Mouse (Mus musculus): ENCODE data around the gene Svbp.

The Svbp gene

DNA sequence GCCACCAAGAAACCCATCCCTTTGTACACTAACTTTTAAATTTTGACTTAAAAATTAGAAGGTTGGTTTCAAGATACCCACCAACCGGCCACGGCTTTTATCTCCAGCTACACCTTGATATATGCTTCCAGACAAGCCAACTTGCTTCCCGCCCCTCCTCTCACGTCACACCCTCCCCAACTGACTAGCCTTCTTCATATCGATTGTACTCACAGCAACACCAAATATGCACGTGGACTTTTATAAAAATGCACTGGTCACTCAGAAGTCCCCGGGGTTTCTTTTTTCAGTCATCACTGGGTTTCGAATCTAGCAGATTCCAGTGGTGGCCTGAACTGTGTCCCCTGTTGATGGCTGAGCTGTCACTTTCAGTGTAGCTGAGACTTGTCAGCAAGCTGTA, 4.5 kb upstream of the Svbp start:
- no peak for DNase-seq (ENCODE audit: low spot score)

DNA sequence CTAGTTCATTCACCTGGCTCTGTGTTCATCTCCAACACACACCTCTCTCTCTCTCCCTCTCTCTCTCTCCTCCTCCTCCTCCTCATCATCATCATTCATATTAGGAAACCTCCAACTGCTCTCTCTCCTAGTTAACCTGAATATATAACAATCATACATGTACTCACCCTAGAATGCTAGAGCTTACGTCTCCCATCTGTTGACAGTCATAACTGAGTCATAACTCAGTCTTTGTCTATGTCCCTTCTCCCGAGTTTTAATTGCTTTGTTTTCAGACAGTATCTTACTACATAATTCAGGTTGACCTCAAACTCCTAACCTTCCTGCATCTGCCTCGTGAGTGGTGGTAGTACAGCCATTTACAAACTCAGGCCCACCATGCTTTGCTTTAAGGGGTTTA, 3.8 kb upstream of the Svbp start:
- no peak for DNase-seq (ENCODE audit: low spot score)

DNA sequence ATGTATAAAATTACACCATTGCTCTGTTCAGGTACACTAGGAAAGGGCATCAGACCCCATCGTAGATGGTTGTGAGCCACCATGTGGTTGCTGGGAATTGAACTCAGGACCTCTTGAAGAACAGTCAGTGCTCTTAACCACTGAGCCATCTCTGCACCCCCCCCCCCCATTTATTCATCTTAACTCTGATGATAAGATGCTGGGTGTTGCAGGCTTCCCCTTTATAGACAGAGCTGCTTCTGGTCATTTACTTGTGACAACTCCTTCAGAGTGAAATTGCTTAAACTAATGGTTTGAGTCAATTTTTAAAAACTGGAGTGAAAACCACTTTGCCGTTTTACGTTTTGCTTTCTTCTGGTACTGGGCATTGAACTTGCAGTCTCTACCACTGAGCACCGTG, 2.3 kb upstream of the Svbp start:
- DNase-seq (ENCODE audit: low spot score), result no peak

DNA sequence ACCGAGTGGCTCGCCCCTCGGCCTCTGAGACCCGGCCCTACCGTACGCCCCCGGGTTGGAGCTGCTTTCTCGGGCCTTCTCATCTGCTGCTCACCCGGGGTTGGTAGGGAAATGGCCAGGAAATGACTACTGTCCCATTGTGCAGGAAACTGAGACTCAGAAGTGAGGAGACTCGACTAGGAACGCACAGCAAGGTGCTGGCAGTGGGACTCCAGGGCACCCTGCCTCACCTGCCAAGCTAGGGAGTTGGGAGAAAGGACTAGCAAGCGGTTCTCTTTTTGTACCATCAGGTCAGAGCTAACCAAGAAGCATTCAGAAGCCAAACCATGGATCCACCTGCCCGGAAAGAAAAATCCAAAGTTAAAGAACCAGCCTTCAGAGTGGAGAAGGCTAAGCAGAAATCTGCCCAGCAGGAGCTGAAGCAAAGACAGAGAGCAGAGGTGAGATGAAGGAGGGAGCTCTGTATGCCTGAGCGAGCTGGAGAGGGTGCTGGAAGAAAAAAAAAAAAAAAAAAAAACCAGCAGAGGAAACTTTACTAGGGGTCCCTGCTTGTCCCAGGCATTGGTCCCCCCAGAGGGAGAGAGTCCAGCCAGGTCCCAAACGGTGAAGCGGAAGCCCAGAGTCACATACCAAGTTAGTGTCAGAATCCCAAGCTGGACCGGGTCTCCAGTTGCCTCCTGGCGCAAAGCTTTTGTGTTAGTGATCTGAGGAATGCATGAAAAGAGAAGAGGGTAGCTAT, 645 bp downstream of the Svbp start:
- no peak for DNase-seq (ENCODE audit: low spot score)

DNA sequence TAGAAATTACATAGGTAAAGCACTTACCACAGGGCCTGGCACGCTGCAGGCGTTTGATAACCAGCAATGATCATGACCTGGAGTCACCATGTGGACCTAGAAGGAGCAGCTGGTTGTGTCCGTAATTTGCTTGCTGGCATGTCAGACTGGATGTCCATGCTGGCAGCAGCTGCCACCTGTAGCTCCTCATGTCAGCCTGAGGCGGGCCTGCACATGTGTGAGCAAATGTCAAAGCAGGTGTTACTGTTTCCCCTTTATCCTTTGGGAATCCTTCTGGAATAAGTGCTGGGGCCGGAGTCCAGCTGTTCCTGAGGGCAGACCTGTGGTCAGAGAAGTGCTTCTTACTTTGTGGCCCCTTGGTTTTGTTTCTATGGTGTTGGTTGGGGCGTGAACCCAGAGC, 3.0 kb downstream of the Svbp start:
- no peak for DNase-seq (ENCODE audit: low spot score)

DNA sequence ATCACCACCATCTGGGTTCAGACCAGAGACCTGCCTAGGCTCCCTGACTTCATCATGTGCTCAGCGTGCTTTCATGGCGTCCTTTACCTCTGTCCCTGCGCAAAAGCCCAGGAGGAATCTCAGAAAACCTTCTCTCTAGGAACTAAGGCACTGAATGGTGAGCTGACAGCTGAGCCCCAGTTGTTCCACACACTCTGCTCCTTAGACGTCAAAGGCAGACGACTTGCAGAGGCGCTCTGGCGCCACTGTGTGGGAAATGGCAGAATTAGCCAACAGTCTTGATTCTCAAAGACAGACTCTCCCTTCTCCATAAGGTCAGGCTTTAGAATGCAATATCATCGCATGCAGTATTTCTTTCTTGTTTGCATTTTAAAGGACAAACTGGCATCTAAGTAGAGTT, 9.6 kb downstream of the Svbp start:
- DNase-seq (ENCODE audit: low spot score), result peak; percentile 60

DNA sequence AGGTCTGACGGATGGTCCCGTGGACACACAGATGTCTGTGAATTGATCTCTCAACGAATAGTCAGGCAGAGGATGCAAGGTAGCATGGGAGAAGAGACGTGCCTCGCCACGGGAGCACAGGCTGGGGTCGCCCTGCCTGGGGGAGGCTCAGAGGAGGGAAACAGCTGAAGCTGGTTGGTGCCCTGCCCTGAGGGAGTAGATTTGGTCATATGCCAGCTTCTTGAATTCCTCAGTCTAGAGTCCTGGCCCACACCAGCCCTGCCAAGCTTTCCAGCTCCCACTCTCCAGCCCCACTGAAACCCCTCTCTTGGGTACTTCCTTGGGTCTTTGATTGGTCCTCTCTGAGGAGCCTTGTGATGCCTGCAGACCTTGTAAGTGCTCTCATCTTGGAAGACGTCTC, 21.6 kb downstream of the Svbp start:
- DNase-seq (ENCODE audit: low spot score), result no peak

DNA sequence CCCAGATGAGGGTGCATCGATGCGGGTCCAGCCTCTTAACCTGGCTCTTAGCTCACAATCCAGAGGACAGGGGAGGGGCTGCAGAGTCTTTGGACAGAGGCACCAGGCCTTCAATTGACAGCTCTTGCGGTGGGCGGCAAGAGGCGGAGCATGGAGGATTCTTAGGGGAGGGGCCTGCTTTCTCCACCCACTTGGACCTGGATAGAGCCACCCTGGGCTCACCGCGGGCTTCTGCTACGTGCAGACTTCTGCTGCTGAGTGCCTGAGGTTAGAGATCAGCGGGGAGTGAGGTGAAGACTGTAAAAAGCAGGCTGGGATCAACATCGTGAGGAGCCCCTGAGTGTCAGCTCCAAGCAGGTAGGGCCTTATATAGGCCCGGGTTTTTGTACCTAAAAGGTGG, 23.1 kb downstream of the Svbp start, which contains the start of gene Tmem269:
Gene Tmem269, minus strand, starts transcription at position 49 of the 400 bp plus-strand sequence.
- DNase-seq (ENCODE audit: low spot score), result no peak

DNA sequence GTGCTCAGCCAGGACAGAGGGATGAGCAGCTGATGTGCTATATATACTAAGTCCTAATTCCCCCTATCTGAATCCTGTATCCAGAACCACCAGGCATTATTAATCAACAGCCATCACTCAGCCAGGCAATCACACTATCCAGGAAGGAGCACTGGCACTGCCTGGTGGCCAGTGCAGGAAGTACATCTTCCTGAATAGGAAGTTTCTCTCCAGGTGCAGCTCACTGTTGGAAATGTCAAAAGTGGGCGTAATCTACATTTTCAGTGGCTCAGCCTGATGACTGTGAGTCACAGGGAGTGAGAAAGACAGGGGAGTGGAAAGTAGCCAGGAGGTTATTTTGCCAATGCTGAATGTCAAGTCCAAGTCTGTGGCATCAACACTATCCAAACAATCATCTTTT, 28.6 kb downstream of the Svbp start:
- DNase-seq (ENCODE audit: low spot score), result peak; percentile 35

DNA sequence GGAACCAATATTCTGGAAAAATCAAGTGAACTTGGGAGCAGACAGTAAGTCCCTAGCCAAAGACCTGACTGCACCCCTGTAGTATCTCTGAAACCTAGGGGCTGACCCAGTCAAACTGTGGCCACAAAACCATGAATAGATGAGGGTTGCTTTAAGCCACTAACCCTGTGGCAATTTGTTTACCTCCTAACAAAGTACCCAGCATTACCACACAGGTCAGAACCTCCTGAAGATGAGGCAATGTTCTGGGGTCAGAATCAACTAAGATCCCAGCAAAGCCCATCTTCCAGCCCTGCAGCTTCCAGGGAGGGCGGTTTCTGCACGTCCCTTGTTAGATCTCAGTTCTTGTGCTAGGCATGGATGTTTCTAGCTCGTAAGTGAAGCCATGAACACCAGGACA, 29.4 kb downstream of the Svbp start:
- DNase-seq (ENCODE audit: low spot score), result no peak

DNA sequence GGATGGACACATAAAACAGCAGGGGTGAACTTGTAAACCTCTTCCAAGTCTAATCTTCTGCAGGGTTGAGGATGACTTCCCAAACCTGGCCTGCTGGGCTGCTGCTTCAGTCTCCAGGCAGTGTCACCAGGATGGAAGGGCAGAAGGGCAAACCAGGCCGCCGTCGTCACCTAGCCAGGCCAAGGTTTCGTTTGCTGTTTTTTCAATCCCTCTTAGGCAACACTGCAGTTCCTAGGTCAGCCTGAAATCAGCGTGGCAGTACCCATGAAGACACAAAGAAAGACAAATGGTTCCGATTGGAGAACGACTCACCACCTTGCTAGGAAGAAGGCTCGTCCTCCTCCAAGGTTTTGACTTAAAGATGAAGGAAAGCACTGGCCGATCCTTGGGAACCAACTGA, 30.6 kb downstream of the Svbp start:
- no peak for DNase-seq (ENCODE audit: low spot score)

DNA sequence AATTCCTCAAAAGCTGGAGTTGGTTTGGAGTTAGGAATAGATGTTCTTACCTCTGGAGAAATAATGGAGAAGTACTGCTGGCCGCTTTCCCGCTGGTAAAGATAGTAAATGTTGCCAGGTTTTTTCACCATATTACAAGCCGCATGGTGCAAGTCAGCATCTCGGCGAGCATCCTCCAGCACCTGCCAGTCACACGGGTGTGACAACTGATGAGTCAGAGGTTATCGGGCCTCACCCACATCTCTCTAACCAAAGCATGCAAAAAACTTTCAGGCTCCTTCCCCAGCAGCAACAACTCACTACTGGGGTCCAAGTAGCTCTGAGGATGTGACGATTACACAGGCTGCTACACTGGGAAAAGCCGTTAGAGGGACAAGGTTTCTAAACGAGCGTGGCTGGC, 31.6 kb downstream of the Svbp start:
- no peak for DNase-seq (ENCODE audit: low spot score)

DNA sequence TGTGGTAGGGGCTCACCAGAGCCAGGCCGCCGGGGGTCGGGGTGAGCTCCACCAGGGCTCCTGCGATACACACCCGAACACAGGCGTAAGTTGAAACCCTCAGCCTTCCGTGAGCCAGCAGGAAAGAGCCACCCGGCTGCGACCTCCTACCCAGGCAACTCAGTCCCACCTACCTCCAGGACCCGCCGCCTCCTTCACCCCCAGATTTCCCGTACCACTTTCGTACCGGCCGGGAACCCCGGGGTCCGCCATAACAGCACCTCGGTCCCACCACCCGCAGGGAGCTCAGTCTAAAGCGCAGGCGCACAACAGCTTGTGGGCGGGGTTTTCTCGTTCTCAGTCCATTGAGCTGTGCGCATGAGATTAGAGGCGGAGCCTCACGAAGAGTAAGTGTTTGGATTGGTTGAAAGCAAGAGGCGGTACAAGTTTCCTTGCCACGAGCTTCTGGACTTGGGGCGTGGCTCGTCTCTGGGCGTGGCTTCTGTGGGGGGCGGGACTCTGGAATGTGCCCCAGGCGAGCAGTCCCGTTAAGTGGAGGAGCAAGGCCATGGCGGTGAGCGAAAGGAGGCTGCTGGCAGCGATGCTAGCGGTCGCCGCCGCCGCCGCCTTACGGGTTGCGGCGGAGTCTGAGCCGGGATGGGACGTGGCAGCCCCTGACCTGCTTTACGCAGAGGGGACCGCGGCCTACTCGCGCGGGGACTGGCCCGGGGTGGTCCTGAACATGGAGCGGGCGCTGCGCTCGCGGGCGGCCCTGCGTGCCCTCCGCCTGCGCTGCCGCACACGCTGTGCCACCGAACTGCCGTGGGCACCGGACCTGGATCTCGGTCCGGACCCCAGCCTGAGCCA, 37.5 kb downstream of the Svbp start, which contains the start of the genes AU022252 and P3h1:
Gene AU022252, minus strand, starts transcription at position 303 of the 846 bp plus-strand sequence.
Gene P3h1, plus strand, starts transcription at position 506 of the 846 bp plus-strand sequence.
- DNase-seq (ENCODE audit: low spot score), result peak; percentile 99

DNA sequence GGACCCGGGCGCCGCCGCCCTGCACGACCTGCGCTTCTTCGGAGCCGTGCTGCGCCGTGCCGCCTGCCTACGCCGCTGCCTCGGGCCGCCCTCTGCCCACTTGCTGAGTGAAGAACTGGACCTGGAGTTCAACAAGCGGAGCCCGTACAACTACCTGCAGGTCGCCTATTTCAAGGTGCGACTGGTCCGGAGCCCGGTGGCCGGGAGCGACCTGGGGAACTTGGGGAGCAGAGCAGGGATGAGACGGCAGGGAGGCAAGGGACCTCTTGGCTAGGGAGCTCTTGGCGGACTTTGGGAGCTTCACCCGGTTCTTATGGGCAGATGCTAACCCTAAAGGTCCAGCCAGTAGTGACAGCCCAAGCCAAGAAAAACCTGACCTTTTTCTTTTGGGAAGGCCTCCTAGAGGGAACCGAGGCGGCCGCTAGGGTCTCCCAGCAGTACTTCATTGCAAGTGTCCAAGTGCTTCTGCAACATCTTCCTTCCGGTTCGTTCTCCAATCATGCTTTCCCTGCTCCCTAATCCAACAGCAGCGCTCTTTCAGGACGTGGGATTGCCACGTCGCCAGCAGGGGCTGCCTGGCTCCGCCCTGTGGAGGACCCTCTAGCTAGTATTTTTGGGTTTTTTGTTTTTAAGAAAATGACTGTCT, 38.3 kb downstream of the Svbp start:
- DNase-seq (ENCODE audit: low spot score), result peak; percentile 34

DNA sequence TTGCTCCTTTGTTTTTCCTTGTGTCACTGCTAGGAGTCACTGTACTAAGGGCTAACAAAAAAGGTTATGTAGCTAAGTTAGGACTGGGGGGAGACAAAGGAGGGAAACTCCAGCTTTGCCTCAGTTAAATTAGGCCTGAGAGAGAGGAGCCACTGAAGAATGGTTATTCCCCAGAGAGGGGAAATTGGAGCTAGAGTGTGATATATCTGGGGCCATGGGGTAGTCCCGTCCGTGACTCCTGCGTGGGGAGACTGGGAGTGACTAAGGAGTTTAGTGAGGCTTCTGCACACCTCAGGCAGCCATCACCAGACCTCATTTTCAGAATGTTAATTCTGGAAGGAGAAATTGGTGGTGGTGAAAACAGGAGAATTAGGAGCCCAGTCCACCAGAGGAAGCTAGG, 39.2 kb downstream of the Svbp start:
- DNase-seq (ENCODE audit: low spot score), result no peak

DNA sequence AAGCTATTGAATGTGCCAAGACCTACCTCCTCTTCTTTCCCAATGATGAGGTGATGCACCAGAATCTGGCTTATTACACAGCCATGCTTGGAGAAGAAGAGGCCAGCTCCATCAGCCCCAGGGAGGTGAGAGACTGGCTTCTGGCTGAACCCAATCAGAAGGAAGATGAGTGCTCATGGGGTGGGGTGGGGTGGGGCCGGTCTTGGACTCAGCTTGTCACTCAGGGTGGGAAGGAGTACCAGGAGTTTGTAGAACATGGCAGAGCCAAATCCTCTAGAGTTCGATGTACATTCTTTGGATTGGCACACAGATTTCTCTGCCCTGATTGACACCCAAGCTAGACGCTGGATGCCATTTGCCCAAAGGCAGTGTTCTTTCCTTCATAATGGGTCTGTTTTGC, 43.6 kb downstream of the Svbp start:
- DNase-seq (ENCODE audit: low spot score), result no peak

DNA sequence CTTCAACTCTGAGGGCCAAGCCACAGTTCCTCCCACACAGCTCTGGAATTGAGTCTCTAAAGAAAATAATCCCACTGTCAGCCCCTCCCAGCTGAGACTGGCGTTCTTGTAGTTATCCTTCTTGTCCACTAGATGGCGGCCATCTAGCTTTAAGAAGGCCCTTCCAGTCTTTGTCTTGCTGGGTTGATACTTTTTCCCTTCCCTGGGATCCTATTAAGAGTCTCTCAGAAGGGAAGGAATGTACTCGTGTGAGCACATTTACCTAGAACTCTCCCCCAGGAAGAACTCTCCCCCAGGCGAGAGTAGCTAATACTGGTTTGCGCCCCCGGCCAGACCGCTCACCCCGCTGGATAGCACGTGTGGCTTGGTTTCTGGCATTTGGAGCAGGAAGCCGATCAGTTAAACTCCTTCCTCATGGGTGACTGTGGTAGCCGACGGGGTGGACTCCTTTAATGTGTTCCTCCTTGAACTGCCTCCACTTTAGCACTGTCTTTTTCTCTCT, 44.1 kb downstream of the Svbp start:
- no peak for DNase-seq (ENCODE audit: low spot score)

DNA sequence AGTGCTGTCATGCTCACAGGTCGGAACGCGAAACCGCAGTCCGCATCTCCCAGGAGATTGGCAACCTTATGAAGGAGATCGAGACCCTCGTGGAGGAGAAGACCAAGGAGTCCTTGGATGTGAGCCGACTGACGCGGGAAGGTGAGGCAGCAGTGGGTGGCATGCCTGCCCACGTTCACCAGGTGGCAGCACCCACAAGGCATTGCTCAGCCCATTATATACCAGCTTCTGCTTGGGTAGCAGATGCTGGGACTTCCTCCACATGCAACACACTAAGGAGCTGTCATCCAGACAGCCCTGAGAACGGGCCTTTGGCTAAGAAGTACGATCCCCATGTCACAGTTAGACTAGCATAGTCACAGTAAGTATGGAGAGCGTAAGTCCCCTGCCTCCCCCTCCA, 46.6 kb downstream of the Svbp start:
- DNase-seq (ENCODE audit: low spot score), result no peak

DNA sequence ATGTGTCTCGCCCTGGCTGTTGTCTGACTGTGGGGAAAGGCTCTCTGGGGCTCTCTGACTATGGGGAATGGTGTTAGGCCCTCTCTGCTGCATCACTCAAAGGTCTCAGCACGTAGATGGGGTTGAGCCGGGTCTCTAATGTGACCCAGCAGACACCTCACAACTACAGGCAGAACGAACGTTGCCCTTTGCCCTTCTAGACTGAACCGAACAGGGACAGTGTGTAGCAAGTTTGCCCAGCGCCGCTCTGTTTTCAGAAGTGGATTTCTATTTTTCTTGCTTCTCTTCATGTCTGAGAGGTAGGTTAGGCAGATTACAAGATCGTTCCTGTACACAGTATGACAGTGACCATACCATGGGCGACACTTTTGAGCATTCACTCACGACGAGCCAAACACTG, 47.5 kb downstream of the Svbp start:
- DNase-seq (ENCODE audit: low spot score), result no peak

DNA sequence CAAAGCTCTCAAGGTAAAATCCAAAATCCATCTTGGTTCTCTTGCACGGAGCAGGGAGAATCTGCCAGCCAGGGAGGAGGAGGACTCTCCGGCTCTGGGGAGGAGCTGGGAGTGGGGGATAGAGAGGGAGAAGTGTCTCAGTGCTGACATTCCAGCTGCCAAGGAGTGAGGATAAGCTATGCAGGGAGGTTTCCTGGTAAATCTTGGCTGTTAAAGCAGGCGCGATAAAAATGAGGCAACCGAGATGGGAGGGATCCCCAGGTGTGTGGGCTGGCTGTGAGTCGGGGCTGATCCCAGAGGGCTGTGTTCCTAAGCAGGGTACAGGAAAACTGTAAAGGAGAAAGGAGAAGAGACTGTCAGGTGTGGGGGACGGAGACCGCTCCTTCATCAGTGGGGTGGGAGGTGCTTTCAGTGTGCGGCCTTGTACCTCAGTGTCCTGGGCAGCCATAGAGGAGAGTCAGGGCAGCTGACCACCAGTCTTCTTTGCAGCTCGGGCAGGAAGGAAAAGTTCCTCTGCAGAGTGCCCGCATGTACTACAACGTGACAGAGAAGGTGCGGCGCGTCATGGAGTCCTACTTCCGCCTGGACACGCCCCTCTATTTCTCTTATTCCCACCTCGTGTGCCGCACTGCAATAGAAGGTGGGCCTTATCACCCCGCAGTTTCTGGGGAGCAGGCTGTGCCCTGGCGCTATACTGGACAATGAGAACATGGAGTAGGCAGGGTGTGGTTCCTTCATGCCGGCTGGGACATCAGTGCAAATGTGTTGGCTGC, 49.5 kb downstream of the Svbp start:
- DNase-seq (ENCODE audit: low spot score), result no peak

DNA sequence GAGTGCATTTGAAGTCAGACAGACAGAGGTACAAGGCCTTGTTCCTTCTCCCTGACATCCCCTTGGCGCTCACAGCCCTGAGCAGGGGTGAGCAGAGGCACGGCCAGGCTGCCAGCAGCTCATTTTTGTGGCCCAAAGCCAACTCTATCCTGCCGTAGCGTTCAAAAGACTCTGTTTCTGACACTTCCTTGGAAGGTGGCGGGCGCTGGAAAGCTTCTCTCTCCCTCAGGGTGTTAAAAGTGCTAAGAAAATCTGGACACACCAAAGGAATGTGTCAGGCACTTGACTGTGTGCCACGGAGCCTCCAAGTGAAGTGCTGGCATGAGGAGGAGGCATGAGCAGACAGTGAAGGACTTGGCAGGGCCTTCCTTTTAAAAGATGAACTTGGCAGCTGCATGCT, 50.5 kb downstream of the Svbp start:
- DNase-seq (ENCODE audit: low spot score), result peak; percentile 59

DNA sequence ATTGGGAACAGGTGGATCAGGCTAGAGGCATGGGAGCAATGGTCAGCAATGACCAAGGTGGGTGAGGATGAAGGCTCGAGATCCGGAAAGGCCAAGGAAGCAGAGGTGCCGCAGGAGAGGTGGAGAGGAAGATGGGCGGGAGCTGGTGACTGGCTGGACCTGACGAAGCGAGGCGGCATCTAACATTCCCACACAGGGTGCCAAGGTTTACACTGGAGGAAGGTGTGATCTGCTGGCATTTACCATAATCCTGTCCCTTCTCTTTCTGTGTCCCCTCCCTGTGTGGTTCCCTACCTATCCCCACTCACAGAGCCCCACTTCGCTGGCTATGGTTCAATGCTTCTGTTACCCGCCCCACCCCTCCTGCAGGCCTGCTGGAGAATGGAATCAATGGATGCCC, 50.9 kb downstream of the Svbp start:
- DNase-seq (ENCODE audit: low spot score), result no peak
